Mouse (Mus musculus): Measurements from ENCODE around the gene Npb.

Gene Npb

GRCm38 (mm10) chr11:120632559-120633519, 24.6 kb downstream of the Npb start:
- no peak for DNase-seq (ENCODE audit: low read depth)

GRCm38 (mm10) chr11:120633520-120634343, 25.5 kb downstream of the Npb start, which contains the start of gene Mafg:
Gene Mafg (minus strand): TSS chr11:120633600.
- DNase-seq (ENCODE audit: low read depth) = peak; percentile 90

GRCm38 (mm10) chr11:120634810-120635209, 26.5 kb downstream of the Npb start:
- DNase-seq (ENCODE audit: low read depth) = no peak

- no peak for DNase-seq (ENCODE audit: low read depth)
Measured at GRCm38 (mm10) chr11:120641255-120641654, 33.0 kb downstream of the Npb start.

- no peak for DNase-seq (ENCODE audit: low read depth)
Measured at GRCm38 (mm10) chr11:120641869-120642268, 33.6 kb downstream of the Npb start.

- DNase-seq (ENCODE audit: low read depth) = no peak
Measured at GRCm38 (mm10) chr11:120642939-120643600, 34.8 kb downstream of the Npb start.

- DNase-seq (ENCODE audit: low read depth) = peak; percentile 92
Measured at GRCm38 (mm10) chr11:120643601-120643987, 35.3 kb downstream of the Npb start, which contains the start of gene Pycr1. Gene Pycr1 (minus strand): TSS chr11:120643769.

GRCm38 (mm10) chr11:120647047-120647830, 39.0 kb downstream of the Npb start:
- DNase-seq (ENCODE audit: low read depth) = no peak

- no peak for DNase-seq (ENCODE audit: low read depth)
Measured at GRCm38 (mm10) chr11:120648001-120648476, 39.8 kb downstream of the Npb start, which contains the start of gene Myadml2. Gene Myadml2 (minus strand): TSS chr11:120648158.

- DNase-seq (ENCODE audit: low read depth) = no peak
Measured at GRCm38 (mm10) chr11:120651872-120652271, 43.6 kb downstream of the Npb start.

- no peak for DNase-seq (ENCODE audit: low read depth)
Measured at GRCm38 (mm10) chr11:120654741-120655140, 46.5 kb downstream of the Npb start.

- no peak for DNase-seq (ENCODE audit: low read depth)
Measured at GRCm38 (mm10) chr11:120657301-120657700, 49.0 kb downstream of the Npb start.

Measured in c-Kit-positive CD71-positive TER-119-negative erythroid progenitor cells, embryonic 14.5 days (primary cell).